Mouse (Mus musculus) adrenal gland, adult 2 months (tissue): Measurements from ENCODE around the gene Gm11564. TPM values are rescaled to one million over a fixed set of nuclear protein-coding genes. Genes with fewer than 3 reads are reported as not detected.
A peak's percentile ranks its signal among the peaks of the same experiment; 100 is the strongest.
"Not testable (repeated sequence)": the region's sequence is repeated elsewhere in the genome, so short reads cannot be mapped to it uniquely, and the experiment has no call there.

Experiments used
- DNase-seq: peaks from one replicate; pipeline ENCODE4 v3.0.0; 2021
- long read RNA-seq: library from polyadenylated mRNA; stranded (forward); transcript quantifications from one replicate; pipeline ENCODE4 v2.0.0, GENCODE M21; 2021
- polyA plus RNA-seq: library from polyadenylated mRNA; depleted of rRNA; stranded (reverse); fragments of >200 nt; gene quantifications from 2 replicates; pipeline ENCODE4 v1.2.3, GENCODE M21; 2012; rRNA removed
- total RNA-seq, 2 experiments: library from RNA; stranded (reverse); gene quantifications; 2 replicates each; pipeline ENCODE4 v1.2.3; 2021

Gm11564 gene
- not detected for total RNA-seq
- polyA plus RNA-seq, result not detected in 2 replicates
- long read RNA-seq, result 0 reads

DNA sequence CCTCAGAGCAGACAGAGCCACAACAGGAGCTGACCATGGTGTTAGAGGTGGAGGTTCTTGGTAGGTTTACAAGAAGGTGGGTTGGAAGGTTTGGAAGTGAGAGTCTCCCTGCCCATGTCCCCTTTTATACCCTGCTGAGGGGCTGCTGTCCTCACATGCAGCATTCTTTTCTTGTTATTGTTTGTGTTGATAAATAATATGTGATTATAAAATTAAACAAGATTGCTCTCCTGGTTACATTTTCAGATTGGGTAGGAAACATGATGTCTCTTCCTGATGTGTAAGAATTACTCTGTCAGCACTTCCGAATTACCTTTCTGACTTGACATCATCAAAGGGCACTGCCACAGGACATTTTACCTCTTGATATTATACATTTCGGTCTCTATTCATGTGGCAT is at the start of gene Gm11564:
Gene Gm11564, minus strand, starts transcription at position 101 of the 400 bp plus-strand sequence.
- DNase-seq, result not testable (repeated sequence)

DNA sequence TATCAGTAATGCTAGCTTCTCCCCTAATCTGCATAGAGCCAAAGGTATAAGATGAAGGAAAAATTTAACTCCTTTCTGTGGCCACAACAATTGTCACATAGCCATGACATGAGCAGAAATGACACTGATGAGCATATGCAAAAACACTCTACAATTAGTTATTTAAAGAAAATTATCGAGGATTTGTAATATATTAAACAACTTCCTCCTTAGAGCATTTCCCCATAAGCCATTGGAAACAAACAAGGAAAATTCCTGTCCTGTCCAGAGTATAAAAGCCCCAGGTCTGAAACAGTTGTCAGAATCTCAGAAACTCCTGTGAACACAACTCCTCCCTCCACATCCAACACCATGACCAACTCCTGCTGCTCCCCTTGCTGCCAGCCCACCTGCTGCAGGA is 48.7 kb upstream of the Gm11564 start, which contains the start of gene Gm11559:
Gene Gm11559, plus strand, starts transcription at position 301 of the 400 bp plus-strand sequence.
- DNase-seq, result not testable (repeated sequence)

GRCm38 (mm10) chr11:99858761-99859160 is 43.3 kb upstream of the Gm11564 start:
- DNase-seq, result no peak

GRCm38 (mm10) chr11:99857617-99858016 is 42.2 kb upstream of the Gm11564 start, which contains the start of gene Gm11568:
Gene Gm11568, plus strand, starts transcription at chr11:99857917.
- no peak for DNase-seq

DNA sequence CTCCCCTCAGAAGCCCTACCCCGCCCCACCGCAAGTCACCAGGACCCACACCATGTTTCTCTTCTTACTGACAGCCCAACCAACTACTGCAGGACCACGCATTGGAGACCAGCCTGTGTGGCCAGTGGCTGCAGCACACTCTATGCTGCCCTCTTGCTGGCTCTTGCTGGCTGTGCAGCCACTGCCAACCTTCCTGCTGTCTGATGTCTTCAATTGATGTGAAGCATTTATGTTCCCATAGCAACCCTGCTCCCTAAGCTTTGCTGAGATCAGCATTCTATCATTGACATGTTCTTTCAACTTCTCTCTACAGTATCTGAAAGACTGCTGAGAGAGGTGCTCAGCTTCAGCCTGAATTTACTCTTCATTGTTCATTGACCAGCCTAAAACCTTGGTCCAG is 38.7 kb upstream of the Gm11564 start:
- DNase-seq, result peak; percentile 3

GRCm38 (mm10) chr11:99851508-99851907 is 36.0 kb upstream of the Gm11564 start, which contains the start of gene Krtap4-16:
Gene Krtap4-16, minus strand, starts transcription at chr11:99851608.
- no peak for DNase-seq

- DNase-seq, result no peak
Observed at GRCm38 (mm10) chr11:99846746-99847145, 31.3 kb upstream of the Gm11564 start.

GRCm38 (mm10) chr11:99842185-99842584 is 26.7 kb upstream of the Gm11564 start:
- DNase-seq, result no peak

DNA sequence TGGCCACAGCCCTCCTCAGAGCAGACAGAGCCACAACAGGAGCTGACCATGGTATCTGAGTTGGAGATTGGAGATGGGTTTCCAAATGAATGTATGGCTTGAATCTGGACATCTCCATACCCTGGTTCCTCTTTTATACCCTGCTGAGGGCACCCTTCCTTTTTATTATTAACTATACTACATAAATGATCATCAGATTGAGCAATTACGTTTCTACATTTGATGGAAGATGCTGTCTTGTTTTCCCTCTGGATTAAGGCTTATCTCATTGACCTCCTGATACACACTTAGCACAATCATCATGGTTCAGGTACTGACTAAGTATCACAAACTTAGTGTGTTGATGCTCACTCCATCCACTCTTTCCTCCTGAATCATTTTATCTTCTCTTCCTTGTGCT is 22.5 kb upstream of the Gm11564 start, which contains the start of gene 2300003K06Rik:
Gene 2300003K06Rik, minus strand, starts transcription at position 101 of the 400 bp plus-strand sequence.
- DNase-seq, result no peak

GRCm38 (mm10) chr11:99809792-99810191 is 5.7 kb downstream of the Gm11564 start, which contains the start of gene Krtap4-13:
Gene Krtap4-13, minus strand, starts transcription at chr11:99809892.
- not testable (repeated sequence) for DNase-seq

GRCm38 (mm10) chr11:99804346-99804745 is 11.1 kb downstream of the Gm11564 start, which contains the start of gene Gm11554:
Gene Gm11554, minus strand, starts transcription at chr11:99804446.
- DNase-seq, result not testable (repeated sequence)

- DNase-seq, result not testable (repeated sequence)
Observed at GRCm38 (mm10) chr11:99798832-99799231, 16.6 kb downstream of the Gm11564 start, which contains the start of gene Gm11569. Gene Gm11569, minus strand, starts transcription at chr11:99798932.

DNA sequence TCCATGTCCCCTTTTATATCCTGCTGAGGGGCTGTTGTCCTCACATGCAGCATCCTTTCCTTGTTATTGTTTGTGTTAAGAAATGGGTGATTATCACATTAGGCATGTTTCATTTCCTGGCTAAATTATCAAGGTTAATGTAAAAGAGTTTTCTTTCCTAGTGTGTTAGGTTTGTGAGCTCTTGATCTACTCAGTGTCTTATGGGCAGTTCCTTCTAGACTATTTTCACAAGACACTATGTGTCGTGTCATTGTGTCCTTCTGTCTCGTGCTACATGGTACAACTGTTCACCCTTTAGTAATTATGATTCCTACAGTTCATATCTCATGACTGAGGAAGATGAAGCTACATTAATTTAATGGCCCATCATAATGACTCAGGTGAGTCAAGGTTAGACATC is 22.1 kb downstream of the Gm11564 start, which contains the start of gene Gm11596:
Gene Gm11596, minus strand, starts transcription at position 101 of the 400 bp plus-strand sequence.
- DNase-seq, result no peak

- DNase-seq, result not testable (repeated sequence)
Observed at GRCm38 (mm10) chr11:99784900-99785299, 30.6 kb downstream of the Gm11564 start, which contains the start of gene Krtap4-9. Gene Krtap4-9, plus strand, starts transcription at chr11:99785200.

DNA sequence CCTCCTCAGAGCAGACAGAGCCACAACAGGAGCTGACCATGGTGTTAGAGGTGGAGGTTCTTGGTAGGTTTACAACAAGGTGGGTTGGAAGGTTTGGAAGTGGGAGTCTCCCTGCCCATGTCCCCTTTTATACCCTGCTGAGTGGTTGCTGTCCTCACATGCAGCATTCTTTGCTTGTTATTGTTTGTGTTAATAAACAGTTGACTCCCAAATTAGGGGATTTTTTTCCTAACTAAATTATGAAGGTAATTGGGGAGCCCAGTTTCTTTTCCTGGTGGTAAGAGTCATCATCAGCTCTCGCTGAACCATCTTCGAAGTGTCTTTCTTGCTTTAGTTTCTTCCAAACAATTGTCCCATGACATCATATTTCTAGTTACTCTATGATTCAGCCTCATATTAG is 34.9 kb downstream of the Gm11564 start, which contains the start of gene Krtap4-8:
Gene Krtap4-8, minus strand, starts transcription at position 101 of the 400 bp plus-strand sequence.
- no peak for DNase-seq

- DNase-seq, result no peak
Observed at GRCm38 (mm10) chr11:99778401-99778800, 37.1 kb downstream of the Gm11564 start.

DNA sequence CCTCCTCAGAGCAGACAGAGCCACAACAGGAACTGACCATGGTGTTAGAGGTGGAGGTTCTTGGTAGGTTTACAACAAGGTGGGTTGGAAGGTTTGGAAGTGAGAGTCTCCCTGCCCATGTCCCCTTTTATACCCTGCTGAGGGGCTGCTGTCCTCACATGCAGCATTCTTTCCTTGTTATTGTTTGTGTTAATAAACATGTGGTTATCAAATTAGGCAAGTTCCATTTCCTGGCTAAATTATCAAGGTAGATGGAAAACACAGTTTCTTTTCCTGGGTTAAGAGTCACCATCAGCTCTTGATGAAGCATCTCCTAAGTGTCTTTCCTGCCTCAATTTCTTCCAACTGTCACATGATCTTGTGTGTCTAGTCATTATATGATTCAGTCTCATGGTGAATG is 42.7 kb downstream of the Gm11564 start, which contains the start of gene Gm11595:
Gene Gm11595, minus strand, starts transcription at position 101 of the 400 bp plus-strand sequence.
- not testable (repeated sequence) for DNase-seq

- DNase-seq, result no peak
Observed at GRCm38 (mm10) chr11:99768410-99768809, 47.1 kb downstream of the Gm11564 start.

Other genes starting within 250 kb of the Gm11564 start
Only the 30 nearest of the 41 such genes appear.
- gene Gm11562, start 195.2 kb downstream of the Gm11564 start, total RNA-seq, result not detected
- gene Gm11562, start 195.2 kb downstream of the Gm11564 start, polyA plus RNA-seq, result not detected in 2 replicates
- gene Krtap4-1, start 187.4 kb downstream of the Gm11564 start, total RNA-seq, result not detected
- not detected in 2 replicates for gene Krtap4-1, start 187.4 kb downstream of the Gm11564 start, polyA plus RNA-seq
- gene Krtap4-2, start 180.6 kb downstream of the Gm11564 start, total RNA-seq, result not detected
- gene Krtap4-2, start 180.6 kb downstream of the Gm11564 start, polyA plus RNA-seq, result not detected in 2 replicates
- gene Krtap4-7, start 171.6 kb downstream of the Gm11564 start, total RNA-seq, result not detected
- gene Krtap4-7, start 171.6 kb downstream of the Gm11564 start, polyA plus RNA-seq, result not detected in 2 replicates
- gene Gm11555, start 165.4 kb downstream of the Gm11564 start, total RNA-seq, result not detected
- gene Gm11555, start 165.4 kb downstream of the Gm11564 start, polyA plus RNA-seq, result not detected in 2 replicates
- gene Gm11563, start 156.7 kb downstream of the Gm11564 start, total RNA-seq, result not detected
- gene Gm11563, start 156.7 kb downstream of the Gm11564 start, polyA plus RNA-seq, result not detected in 2 replicates
- gene Krtap4-6, start 149.7 kb downstream of the Gm11564 start, total RNA-seq, result not detected
- gene Krtap4-6, start 149.7 kb downstream of the Gm11564 start, polyA plus RNA-seq, result not detected in 2 replicates
- gene Gm14190, start 124.9 kb downstream of the Gm11564 start, total RNA-seq, result not detected
- gene Gm14190, start 124.9 kb downstream of the Gm11564 start, polyA plus RNA-seq, result not detected in 2 replicates
- gene Gm14180, start 81.4 kb downstream of the Gm11564 start, total RNA-seq, result not detected
- not detected in 2 replicates for gene Gm14180, start 81.4 kb downstream of the Gm11564 start, polyA plus RNA-seq
- not detected for gene Gm11595, start 42.8 kb downstream of the Gm11564 start, total RNA-seq
- not detected in 2 replicates for gene Gm11595, start 42.8 kb downstream of the Gm11564 start, polyA plus RNA-seq
- gene Krtap4-8, start 35.0 kb downstream of the Gm11564 start, total RNA-seq, result not detected
- not detected in 2 replicates for gene Krtap4-8, start 35.0 kb downstream of the Gm11564 start, polyA plus RNA-seq
- gene Krtap4-9, start 30.5 kb downstream of the Gm11564 start, total RNA-seq, result not detected
- gene Krtap4-9, start 30.5 kb downstream of the Gm11564 start, polyA plus RNA-seq, result not detected in 2 replicates
- not detected for gene Gm11596, start 22.2 kb downstream of the Gm11564 start, total RNA-seq
- gene Gm11596, start 22.2 kb downstream of the Gm11564 start, polyA plus RNA-seq, result not detected in 2 replicates
- gene Gm11569, start 16.7 kb downstream of the Gm11564 start, total RNA-seq, result not detected
- gene Gm11569, start 16.7 kb downstream of the Gm11564 start, polyA plus RNA-seq, result not detected in 2 replicates
- not detected for gene Gm11554, start 11.2 kb downstream of the Gm11564 start, total RNA-seq
- gene Gm11554, start 11.2 kb downstream of the Gm11564 start, polyA plus RNA-seq, result not detected in 2 replicates
- gene Krtap4-13, start 5.8 kb downstream of the Gm11564 start, total RNA-seq, result not detected
- gene Krtap4-13, start 5.8 kb downstream of the Gm11564 start, polyA plus RNA-seq, result not detected in 2 replicates
- gene 2300003K06Rik, start 22.4 kb upstream of the Gm11564 start, total RNA-seq, result not detected
- not detected in 2 replicates for gene 2300003K06Rik, start 22.4 kb upstream of the Gm11564 start, polyA plus RNA-seq
- gene Krtap4-16, start 35.9 kb upstream of the Gm11564 start, total RNA-seq, result not detected
- not detected in 2 replicates for gene Krtap4-16, start 35.9 kb upstream of the Gm11564 start, polyA plus RNA-seq
- not detected for gene Gm11568, start 42.3 kb upstream of the Gm11564 start, total RNA-seq
- not detected in 2 replicates for gene Gm11568, start 42.3 kb upstream of the Gm11564 start, polyA plus RNA-seq
- gene Gm11559, start 48.8 kb upstream of the Gm11564 start, total RNA-seq, result not detected
- gene Gm11559, start 48.8 kb upstream of the Gm11564 start, polyA plus RNA-seq, result not detected in 2 replicates
- gene Krtap9-1, start 57.7 kb upstream of the Gm11564 start, total RNA-seq, result not detected
- not detected in 2 replicates for gene Krtap9-1, start 57.7 kb upstream of the Gm11564 start, polyA plus RNA-seq
- not detected for gene Gm11567, start 63.5 kb upstream of the Gm11564 start, total RNA-seq
- gene Gm11567, start 63.5 kb upstream of the Gm11564 start, polyA plus RNA-seq, result not detected in 2 replicates
- not detected for gene Krtap31-1, start 92.3 kb upstream of the Gm11564 start, total RNA-seq
- gene Krtap31-1, start 92.3 kb upstream of the Gm11564 start, polyA plus RNA-seq, result not detected in 2 replicates
- not detected for gene Gm11565, start 99.1 kb upstream of the Gm11564 start, total RNA-seq
- gene Gm11565, start 99.1 kb upstream of the Gm11564 start, polyA plus RNA-seq, result not detected in 2 replicates
- gene Krtap31-2, start 120.6 kb upstream of the Gm11564 start, total RNA-seq, result not detected
- gene Krtap31-2, start 120.6 kb upstream of the Gm11564 start, polyA plus RNA-seq, result not detected in 2 replicates
- not detected for gene Krtap9-5, start 132.8 kb upstream of the Gm11564 start, total RNA-seq
- gene Krtap9-5, start 132.8 kb upstream of the Gm11564 start, polyA plus RNA-seq, result not detected in 2 replicates
- not detected for gene Krtap29-1, start 163.4 kb upstream of the Gm11564 start, total RNA-seq
- gene Krtap29-1, start 163.4 kb upstream of the Gm11564 start, polyA plus RNA-seq, result not detected in 2 replicates
- gene Krtap16-1, start 170.9 kb upstream of the Gm11564 start, total RNA-seq, result not detected
- not detected in 2 replicates for gene Krtap16-1, start 170.9 kb upstream of the Gm11564 start, polyA plus RNA-seq
- not detected for gene Krtap17-1, start 178.3 kb upstream of the Gm11564 start, total RNA-seq
- not detected in 2 replicates for gene Krtap17-1, start 178.3 kb upstream of the Gm11564 start, polyA plus RNA-seq
- not detected for gene Krt33a, start 200.5 kb upstream of the Gm11564 start, total RNA-seq
- not detected in 2 replicates for gene Krt33a, start 200.5 kb upstream of the Gm11564 start, polyA plus RNA-seq